Mouse (Mus musculus): Measurements from ENCODE around the gene Rnf216.

Gene Rnf216

DNA sequence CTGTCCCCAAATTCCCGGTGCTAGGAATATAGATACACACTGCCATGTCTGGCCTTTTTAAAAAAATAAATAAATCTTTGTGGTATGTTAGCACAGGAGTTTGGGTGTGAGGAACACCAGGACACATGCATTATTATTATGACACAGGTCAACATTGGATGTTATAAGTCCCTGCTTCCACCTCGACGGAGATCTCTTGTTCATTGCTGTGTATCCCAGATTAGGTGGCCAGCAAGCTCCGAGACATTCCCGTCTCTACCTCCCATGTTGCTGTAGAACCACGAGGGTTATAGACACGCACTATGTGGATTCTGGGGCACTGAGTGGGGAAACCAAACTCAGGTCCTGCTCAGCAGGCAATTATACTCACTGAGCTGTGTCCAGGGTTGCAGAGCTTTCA, 17.5 kb downstream of the Rnf216 start:
- no peak for DNase-seq

DNA sequence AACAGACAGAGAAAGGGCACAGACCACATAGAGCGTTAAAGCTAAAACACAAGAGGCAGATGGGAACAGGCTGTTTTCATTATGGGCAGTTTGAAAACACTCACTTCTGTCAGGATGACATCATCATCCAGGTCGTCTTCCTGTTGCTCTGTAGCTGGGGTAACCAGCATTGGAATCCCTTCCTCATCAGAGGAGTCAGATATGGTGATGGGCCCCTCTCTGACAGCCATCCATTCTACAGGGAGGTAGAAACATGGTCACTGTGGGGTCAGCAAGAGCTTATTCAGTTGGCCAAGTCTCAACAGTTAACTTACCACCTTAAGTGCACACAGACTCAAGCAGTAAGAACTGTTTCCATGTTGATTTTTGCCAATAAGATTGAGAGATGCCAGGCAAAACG, 19.9 kb downstream of the Rnf216 start:
- DNase-seq: no peak

DNA sequence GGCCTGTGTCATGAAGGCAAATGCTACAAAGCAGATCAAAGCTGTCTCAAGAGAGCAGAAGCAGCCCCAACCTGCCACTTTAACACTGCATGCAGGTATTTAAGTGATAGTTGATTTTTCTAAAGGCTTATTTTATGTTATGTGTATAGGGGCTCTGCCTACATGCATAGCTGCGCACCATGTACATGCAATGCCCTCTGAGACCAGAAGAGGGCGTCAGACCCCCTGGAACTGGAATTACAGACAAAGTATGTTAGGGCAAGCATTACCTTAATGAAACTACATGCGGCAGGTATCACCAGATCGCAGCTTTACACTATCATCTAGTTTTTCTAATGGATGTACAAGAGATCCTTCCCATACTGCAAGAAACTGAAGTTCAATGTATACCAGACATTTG, 27.9 kb downstream of the Rnf216 start:
- DNase-seq: peak; percentile 25

DNA sequence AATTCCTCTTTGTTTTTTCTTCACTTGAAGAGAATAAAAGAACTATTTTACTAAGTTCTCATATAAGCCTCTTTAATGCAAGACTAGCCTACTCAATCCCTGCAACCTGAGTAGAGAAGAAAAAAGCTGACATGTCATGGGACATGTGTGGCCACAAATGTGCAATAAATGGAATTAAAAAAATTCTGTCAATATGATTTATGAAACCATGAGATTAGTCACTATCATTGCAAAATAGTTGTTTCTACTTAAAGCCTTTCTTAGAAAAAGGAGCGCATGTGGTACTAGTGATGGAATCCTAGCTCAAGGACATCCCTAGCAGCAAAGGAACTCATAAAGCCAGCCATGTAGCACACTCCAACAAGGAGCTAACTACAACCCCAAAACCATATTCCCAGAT, 33.0 kb downstream of the Rnf216 start:
- DNase-seq: no peak

DNA sequence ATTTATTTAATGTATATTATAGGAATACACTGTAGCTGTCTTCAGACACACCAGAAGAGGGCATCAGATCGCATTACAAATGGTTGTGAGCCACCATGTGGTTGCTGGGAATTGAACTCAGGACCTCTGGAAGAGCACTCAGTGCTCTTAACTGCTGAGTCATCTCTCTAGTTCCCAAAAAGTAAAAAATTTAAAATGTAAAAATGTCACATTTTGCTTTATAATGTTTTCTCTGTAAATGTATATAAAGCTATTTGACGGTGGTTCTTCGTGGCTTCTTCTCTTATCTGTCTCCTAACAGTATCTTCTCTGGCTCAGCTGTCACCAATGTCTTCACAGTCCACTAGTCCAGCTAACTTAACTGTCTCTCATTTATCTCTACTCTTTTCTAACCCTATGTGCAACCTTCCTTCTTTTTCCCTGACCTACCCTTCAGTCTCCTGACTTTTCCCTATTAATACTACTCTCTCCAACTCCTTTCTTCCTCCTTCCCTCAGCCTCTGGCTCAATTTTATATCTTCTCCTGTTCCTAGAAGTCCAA, 36.1 kb downstream of the Rnf216 start:
- no peak for DNase-seq

- DNase-seq: no peak
Measured at GRCm38 (mm10) chr5:143075987-143076386, 36.8 kb downstream of the Rnf216 start.

GRCm38 (mm10) chr5:143069048-143069447, 43.7 kb downstream of the Rnf216 start:
- no peak for DNase-seq

DNA sequence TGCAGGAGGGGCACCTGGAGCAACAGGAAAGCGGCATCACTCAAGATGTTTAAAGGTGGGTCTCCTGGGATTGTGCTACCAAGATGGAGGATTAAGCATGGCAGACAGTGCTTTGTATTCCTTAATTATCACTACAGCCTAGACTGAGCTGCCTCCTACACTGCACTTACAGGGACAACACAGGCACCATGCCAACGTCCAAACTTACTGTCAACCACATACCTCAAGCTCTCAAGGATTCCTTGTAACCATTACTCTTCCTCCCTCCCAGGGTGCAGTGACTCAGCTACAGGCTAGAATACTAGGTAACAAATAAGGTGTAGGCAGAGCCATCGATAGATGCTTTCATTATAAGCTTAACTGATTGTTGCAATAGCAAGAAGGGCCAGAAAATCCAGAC, 44.4 kb downstream of the Rnf216 start:
- no peak for DNase-seq

DNA sequence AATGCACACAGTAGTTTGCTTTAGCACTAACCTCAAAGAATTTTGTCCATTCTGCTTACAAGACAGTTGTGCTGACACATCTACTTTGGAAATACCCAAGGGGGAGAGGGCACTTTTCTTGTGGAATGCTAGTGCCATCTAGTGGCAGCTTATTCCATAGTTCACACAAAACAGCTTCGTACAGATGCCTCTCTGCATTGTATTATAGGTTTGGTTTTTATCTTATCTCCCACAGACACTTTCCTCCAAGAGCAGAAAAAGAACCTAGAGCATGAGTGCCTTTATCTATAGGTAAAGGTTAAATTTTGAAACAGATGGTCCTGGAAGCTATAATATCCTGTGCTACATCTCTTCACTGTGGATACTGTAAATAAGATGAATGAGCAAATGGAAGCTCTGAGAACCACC, 46.2 kb downstream of the Rnf216 start:
- DNase-seq: peak; percentile 27

- no peak for DNase-seq
Measured at GRCm38 (mm10) chr5:143066096-143066495, 46.7 kb downstream of the Rnf216 start.

DNA sequence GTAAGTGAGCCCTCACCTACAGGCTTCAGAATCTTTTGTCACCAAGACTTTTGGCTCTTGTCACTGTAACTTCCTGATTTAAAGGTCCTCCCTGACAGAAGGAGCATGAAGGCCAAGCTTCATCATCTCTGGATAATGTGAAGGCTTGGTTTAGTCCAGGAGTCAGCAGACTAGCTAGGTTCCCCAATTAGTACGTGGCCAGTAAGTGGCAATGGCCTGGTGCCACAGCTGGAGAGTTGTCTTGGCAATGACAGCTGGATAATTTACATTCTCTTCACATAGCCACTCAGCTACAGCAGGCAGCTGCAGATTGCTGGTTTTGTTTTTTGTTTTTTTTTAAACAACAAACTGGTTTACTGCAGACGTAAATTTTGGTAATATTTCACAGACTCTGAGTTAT, 47.6 kb downstream of the Rnf216 start:
- DNase-seq: no peak

DNA sequence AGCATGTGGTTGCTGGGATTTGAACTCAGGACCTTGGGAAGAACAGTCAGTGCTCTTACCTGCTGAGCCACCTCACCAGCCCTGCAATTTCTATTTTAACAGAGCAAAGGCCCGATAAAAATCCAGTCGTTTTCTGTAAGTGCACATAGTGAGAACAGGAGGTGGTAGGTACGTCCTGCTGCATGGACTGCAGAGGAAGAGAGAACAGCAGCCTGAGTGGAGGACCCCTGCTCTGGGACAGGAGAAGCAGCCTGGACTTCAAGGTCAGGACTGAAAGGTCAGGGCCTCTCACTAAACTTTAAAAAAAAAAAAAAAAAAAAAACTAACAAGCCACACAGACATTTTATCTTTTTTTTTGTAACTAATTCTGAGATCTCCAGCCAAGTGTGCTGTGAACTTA, 50.5 kb downstream of the Rnf216 start:
- DNase-seq: no peak

- no peak for DNase-seq
Measured at GRCm38 (mm10) chr5:143061511-143061910, 51.3 kb downstream of the Rnf216 start.

- no peak for DNase-seq
Measured at GRCm38 (mm10) chr5:143060774-143061385, 51.9 kb downstream of the Rnf216 start.

- no peak for DNase-seq
Measured at GRCm38 (mm10) chr5:143059958-143060357, 52.8 kb downstream of the Rnf216 start.

DNA sequence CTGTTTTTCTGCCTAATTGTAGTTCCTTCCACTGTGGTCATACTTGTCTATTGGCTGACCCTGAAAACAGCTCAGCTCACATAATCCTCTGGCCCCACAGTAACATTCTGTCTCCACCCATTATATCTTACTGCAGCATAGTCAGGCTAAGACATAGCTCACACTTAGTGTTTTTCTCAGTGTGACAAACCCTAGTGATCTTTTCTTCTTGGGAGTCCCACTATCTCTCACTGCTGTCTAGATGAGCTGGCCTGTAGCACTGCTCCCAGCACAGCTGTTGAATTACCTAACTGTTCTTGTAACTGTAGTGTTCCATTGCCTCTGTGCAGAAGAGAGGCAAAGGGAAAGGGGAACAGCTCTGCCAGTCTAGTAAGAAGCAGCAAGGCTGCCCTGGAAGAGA, 53.6 kb downstream of the Rnf216 start:
- DNase-seq: no peak

DNA sequence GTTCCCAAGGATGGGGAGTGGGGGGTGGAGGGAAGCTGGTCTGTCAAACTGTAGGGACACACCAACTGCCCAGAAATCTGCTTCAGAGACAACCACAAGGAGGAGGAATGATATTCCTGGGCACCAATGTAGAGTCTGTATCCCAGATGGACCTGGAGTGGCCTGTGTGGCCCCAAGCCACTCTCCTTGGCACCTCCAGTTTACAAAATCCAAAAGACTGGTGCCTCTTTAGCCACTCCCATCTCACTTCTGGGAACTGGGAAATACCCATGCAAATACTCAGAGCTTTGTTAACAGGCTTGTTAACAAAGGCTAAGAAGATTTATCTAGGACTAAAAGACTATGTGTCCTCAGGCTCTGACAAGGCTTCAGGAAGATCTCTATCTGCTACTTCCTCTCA, 54.1 kb downstream of the Rnf216 start:
- no peak for DNase-seq

DNA sequence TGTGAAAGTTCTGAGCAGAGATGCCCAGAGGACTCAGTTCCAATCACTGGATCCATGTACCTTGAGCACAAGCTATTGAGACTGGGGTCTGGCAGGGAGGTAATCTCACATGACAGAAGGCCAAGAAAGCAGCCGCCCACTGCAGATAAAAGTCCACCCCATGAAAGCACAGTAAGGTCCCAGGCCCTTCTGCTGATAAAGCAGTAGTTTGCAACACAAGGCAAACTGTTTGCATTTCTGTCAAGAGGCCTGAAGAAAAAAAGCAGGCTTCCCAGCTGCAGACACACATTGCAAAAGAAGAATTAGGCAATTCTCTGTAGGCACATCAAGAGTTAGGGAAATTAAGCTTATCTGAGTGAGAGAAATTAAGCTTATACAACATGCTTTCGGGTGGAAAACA, 54.6 kb downstream of the Rnf216 start:
- DNase-seq: no peak

DNA sequence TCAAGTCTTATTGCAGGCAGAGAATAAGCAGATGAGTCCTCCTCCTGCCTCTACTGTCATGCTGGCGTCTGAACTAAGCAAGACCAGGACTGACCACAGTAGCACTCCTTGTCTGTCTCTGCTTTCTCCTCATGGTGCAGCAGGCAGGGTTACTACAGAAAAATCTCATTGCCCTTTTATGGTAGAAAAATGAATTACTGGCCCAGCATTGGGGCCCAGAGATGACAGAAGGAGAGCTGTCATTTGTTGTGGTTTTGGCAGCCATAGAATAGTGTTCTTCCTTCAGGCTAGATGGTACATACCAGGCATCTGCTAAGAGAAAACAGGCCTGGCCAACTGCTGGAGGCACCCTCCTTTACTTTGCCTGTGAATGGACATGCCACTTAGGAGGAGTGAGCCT, 55.0 kb downstream of the Rnf216 start:
- no peak for DNase-seq

DNA sequence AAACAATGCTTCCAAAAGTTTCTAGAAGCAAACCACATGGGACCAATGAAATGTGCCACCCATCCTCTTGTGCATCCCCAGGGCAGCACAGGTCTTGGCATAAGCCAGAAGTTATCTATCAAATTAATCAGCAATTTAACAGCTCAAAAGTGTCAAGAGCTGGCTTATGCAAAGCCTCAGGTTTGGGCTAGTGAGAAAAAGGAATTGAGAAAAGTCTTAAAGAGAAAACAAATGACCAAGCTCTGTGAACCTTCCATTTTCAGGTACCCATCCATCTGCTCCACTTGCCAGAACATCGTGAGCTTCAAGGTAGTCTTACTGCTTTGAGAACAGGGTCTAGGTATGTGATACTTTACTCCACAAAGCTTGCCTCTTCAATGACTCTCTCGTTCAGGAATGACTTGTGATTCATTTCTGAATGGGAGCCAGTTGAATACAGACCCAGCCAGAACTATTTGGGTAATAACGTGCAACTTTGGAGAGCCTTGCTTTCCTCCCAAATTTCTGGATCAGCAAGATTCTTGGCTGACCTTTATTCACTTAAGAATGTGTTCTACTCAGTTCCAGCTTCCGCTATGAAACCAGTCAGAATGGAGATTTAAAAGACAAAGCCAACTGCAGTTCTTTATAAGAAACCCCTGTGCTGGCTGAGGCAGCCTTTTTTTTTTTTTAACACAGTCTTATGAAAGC, 56.5 kb downstream of the Rnf216 start:
- DNase-seq: no peak

DNA sequence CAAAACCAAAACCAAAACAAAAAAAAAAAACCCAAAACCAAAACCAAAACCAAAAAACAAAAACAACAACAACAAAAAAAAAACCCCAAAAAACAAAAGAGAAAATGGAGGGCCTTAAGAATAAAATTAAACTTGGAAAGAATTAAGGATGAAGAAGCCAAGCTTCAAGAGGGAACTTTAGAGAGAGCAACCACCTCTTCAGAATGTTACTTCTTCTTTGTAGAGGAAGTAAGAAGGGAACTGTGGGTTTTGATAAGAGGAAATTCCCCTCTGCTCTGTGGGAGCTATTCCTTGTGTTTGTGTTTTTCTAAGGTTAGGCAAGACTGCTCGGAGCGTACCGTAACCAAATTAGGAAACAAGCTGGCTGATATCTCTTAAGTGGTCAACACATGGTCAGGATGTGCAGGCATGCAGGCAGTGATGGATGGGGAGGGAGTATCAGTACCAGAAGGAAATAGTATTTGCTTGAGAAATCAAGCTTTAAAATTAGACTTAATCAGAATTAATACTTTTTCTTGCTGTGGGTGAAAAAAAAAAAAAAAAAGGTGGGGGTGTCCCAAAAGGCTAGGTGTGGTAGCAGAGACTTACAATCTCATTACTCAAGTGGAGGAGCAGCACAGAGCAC, 57.2 kb downstream of the Rnf216 start:
- DNase-seq: no peak

- no peak for DNase-seq
Measured at GRCm38 (mm10) chr5:143054703-143055102, 58.1 kb downstream of the Rnf216 start.

- no peak for DNase-seq
Measured at GRCm38 (mm10) chr5:143053132-143053972, 59.4 kb downstream of the Rnf216 start.

All from cerebellum, adult 11 months (tissue).